Mouse (Mus musculus): ENCODE data around the gene Nfe2l2. TPM values are rescaled to one million over a fixed set of nuclear protein-coding genes. Genes with fewer than 3 reads are reported as not detected.
"Not testable (repeated sequence)": the region's sequence is repeated elsewhere in the genome, so short reads cannot be mapped to it uniquely, and the experiment has no call there.

Nfe2l2 gene
- polyA plus RNA-seq, 1 experiment from 2014 or later: 16.4 TPM

- no peak overlapping the region for H3K4me2 ChIP-seq
- H3K36me3 ChIP-seq: no peaks in the 10 kb centered on the region
- H3K4me3 ChIP-seq: no peak overlapping the region
- H3K9me3 ChIP-seq: no peaks in the 10 kb centered on the region
- no peak for ATAC-seq (ENCODE audit: low read depth)
- H3K9ac ChIP-seq: peak overlapping the region; percentile 93; the same call in 1 of the 2 replicates
- no peaks in the 10 kb centered on the region for H3K27me3 ChIP-seq
- WGBS: 95% methylated on average over 5 of the region's 5 CpGs
- peak overlapping the region; percentile 100 for H3K27ac ChIP-seq (replicated peaks)
- H3K4me1 ChIP-seq (replicated peaks): peaks cover 27% of the 10 kb centered on the region
Observed at GRCm38 (mm10) chr2:75656924-75657323, 47.5 kb downstream of the Nfe2l2 start.

- peaks cover 11% of the 10 kb centered on the region for H3K4me1 ChIP-seq (replicated peaks)
- no peak overlapping the region for H3K9ac ChIP-seq
- 97% methylated on average over 1 of the region's 1 CpGs for WGBS
- H3K27me3 ChIP-seq: no peaks in the 10 kb centered on the region
- H3K4me3 ChIP-seq: no peak overlapping the region
- no peak overlapping the region for H3K27ac ChIP-seq (replicated peaks)
- H3K4me2 ChIP-seq: no peak overlapping the region
- H3K9me3 ChIP-seq: no peaks in the 10 kb centered on the region
- H3K36me3 ChIP-seq: no peaks in the 10 kb centered on the region
- ATAC-seq (ENCODE audit: low read depth): no peak
Observed at GRCm38 (mm10) chr2:75654679-75655078, 49.8 kb downstream of the Nfe2l2 start.

GRCm38 (mm10) chr2:75653150-75653549, 51.3 kb downstream of the Nfe2l2 start:
- Histone ChIP-seq H3K27ac (replicated peaks) (no peak overlapping the region), H3K9ac (no peak overlapping the region), H3K4me2 (no peak overlapping the region), H3K9me3 (no peaks in the 10 kb centered on the region), H3K36me3 (no peaks in the 10 kb centered on the region), H3K4me1 (replicated peaks) (peaks cover 11% of the 10 kb centered on the region), H3K27me3 (no peaks in the 10 kb centered on the region), H3K4me3 (no peak overlapping the region)
- no peak for ATAC-seq (ENCODE audit: low read depth)

GRCm38 (mm10) chr2:75650437-75650836, 54.0 kb downstream of the Nfe2l2 start:
- H3K4me1 ChIP-seq (replicated peaks): no peaks in the 10 kb centered on the region
- 85% methylated on average over 1 of the region's 1 CpGs for WGBS
- no peaks in the 10 kb centered on the region for H3K9me3 ChIP-seq
- H3K36me3 ChIP-seq: no peaks in the 10 kb centered on the region
- no peak overlapping the region for H3K4me2 ChIP-seq
- no peak overlapping the region for H3K27ac ChIP-seq (replicated peaks)
- no peak for ATAC-seq (ENCODE audit: low read depth)
- no peaks in the 10 kb centered on the region for H3K27me3 ChIP-seq
- H3K9ac ChIP-seq: no peak overlapping the region
- no peak overlapping the region for H3K4me3 ChIP-seq

GRCm38 (mm10) chr2:75645251-75645650, 59.2 kb downstream of the Nfe2l2 start:
- ATAC-seq (ENCODE audit: low read depth): no peak
- no peak overlapping the region for H3K4me2 ChIP-seq
- no peak overlapping the region for H3K4me3 ChIP-seq
- H3K9me3 ChIP-seq: no peaks in the 10 kb centered on the region
- no peaks in the 10 kb centered on the region for H3K4me1 ChIP-seq (replicated peaks)
- H3K27me3 ChIP-seq: no peaks in the 10 kb centered on the region
- no peaks in the 10 kb centered on the region for H3K36me3 ChIP-seq
- H3K27ac ChIP-seq (replicated peaks): no peak overlapping the region
- WGBS: 95% methylated on average over 12 of the region's 12 CpGs
- no peak overlapping the region for H3K9ac ChIP-seq

- WGBS: 93% methylated on average over 6 of the region's 6 CpGs
- no peaks in the 10 kb centered on the region for H3K9me3 ChIP-seq
- H3K27ac ChIP-seq (replicated peaks): no peak overlapping the region
- H3K4me1 ChIP-seq (replicated peaks): no peaks in the 10 kb centered on the region
- H3K4me3 ChIP-seq: no peak overlapping the region
- ATAC-seq (ENCODE audit: low read depth): no peak
- no peaks in the 10 kb centered on the region for H3K36me3 ChIP-seq
- H3K27me3 ChIP-seq: no peaks in the 10 kb centered on the region
- H3K4me2 ChIP-seq: no peak overlapping the region
- no peak overlapping the region for H3K9ac ChIP-seq
Observed at GRCm38 (mm10) chr2:75643950-75644349, 60.5 kb downstream of the Nfe2l2 start.

- H3K4me2 ChIP-seq: no peak overlapping the region
- H3K27ac ChIP-seq (replicated peaks): no peak overlapping the region
- no peaks in the 10 kb centered on the region for H3K9me3 ChIP-seq
- no peaks in the 10 kb centered on the region for H3K36me3 ChIP-seq
- H3K4me3 ChIP-seq: no peak overlapping the region
- H3K4me1 ChIP-seq (replicated peaks): no peaks in the 10 kb centered on the region
- no peak overlapping the region for H3K9ac ChIP-seq
- WGBS: 87% methylated on average over 8 of the region's 8 CpGs
- no peaks in the 10 kb centered on the region for H3K27me3 ChIP-seq
- ATAC-seq (ENCODE audit: low read depth): no peak
Observed at GRCm38 (mm10) chr2:75642795-75643550, 61.5 kb downstream of the Nfe2l2 start.

- not testable (repeated sequence) for ATAC-seq (ENCODE audit: low read depth); H3K36me3 ChIP-seq; H3K4me2 ChIP-seq; H3K27ac ChIP-seq (replicated peaks); H3K4me1 ChIP-seq (replicated peaks); H3K9me3 ChIP-seq; H3K4me3 ChIP-seq; H3K27me3 ChIP-seq; H3K9ac ChIP-seq
- WGBS: 93% methylated on average over 4 of the region's 4 CpGs
Observed at GRCm38 (mm10) chr2:75642312-75642711, 62.1 kb downstream of the Nfe2l2 start.

- not testable (repeated sequence) for H3K9ac ChIP-seq; H3K4me3 ChIP-seq; H3K27ac ChIP-seq (replicated peaks); H3K36me3 ChIP-seq; ATAC-seq (ENCODE audit: low read depth); H3K4me1 ChIP-seq (replicated peaks); H3K9me3 ChIP-seq; H3K27me3 ChIP-seq; H3K4me2 ChIP-seq
- WGBS: 51% methylated on average over 11 of the region's 12 CpGs
Observed at GRCm38 (mm10) chr2:75639535-75639934, 64.9 kb downstream of the Nfe2l2 start.

GRCm38 (mm10) chr2:75637822-75638221, 66.6 kb downstream of the Nfe2l2 start:
- H3K9me3 ChIP-seq; ATAC-seq (ENCODE audit: low read depth); H3K4me1 ChIP-seq (replicated peaks); H3K9ac ChIP-seq; H3K4me3 ChIP-seq; H3K27ac ChIP-seq (replicated peaks); H3K36me3 ChIP-seq; H3K27me3 ChIP-seq; H3K4me2 ChIP-seq: not testable (repeated sequence)
- WGBS: 90% methylated on average over 6 of the region's 6 CpGs

- H3K36me3 ChIP-seq: no peaks in the 10 kb centered on the region
- no peaks in the 10 kb centered on the region for H3K4me1 ChIP-seq (replicated peaks)
- no peak overlapping the region for H3K4me3 ChIP-seq
- H3K27me3 ChIP-seq: no peaks in the 10 kb centered on the region
- H3K27ac ChIP-seq (replicated peaks): no peak overlapping the region
- no peak overlapping the region for H3K9ac ChIP-seq
- no peaks in the 10 kb centered on the region for H3K9me3 ChIP-seq
- no peak for ATAC-seq (ENCODE audit: low read depth)
- H3K4me2 ChIP-seq: no peak overlapping the region
Observed at GRCm38 (mm10) chr2:75637361-75637760, 67.1 kb downstream of the Nfe2l2 start.

- WGBS: 94% methylated on average over 2 of the region's 2 CpGs
- not testable (repeated sequence) for H3K4me3 ChIP-seq; H3K27ac ChIP-seq (replicated peaks); H3K36me3 ChIP-seq; H3K4me1 ChIP-seq (replicated peaks); H3K9me3 ChIP-seq; H3K9ac ChIP-seq; H3K4me2 ChIP-seq; H3K27me3 ChIP-seq; ATAC-seq (ENCODE audit: low read depth)
Observed at GRCm38 (mm10) chr2:75637055-75637304, 67.5 kb downstream of the Nfe2l2 start.

GRCm38 (mm10) chr2:75636261-75637054, 68.0 kb downstream of the Nfe2l2 start:
- H3K36me3 ChIP-seq: no peaks in the 10 kb centered on the region
- H3K4me2 ChIP-seq: no peak overlapping the region
- no peak for ATAC-seq (ENCODE audit: low read depth)
- WGBS: 79% methylated on average over 6 of the region's 6 CpGs
- H3K4me3 ChIP-seq: no peak overlapping the region
- H3K27ac ChIP-seq (replicated peaks): no peak overlapping the region
- no peaks in the 10 kb centered on the region for H3K4me1 ChIP-seq (replicated peaks)
- H3K9ac ChIP-seq: no peak overlapping the region
- no peaks in the 10 kb centered on the region for H3K27me3 ChIP-seq
- H3K9me3 ChIP-seq: no peaks in the 10 kb centered on the region

Measured in neural tube, embryonic 13.5 days (tissue).